Mouse (Mus musculus) urinary bladder, postnatal 25 days (tissue): ENCODE results near the gene Olfr625-ps1.
"Not testable (repeated sequence)": the region's sequence is repeated elsewhere in the genome, so short reads cannot be mapped to it uniquely, and the experiment has no call there.

Experiments
- DNase-seq: peaks from one replicate; pipeline ENCODE4 v3.0.0; 2022; ENCODE audit warnings: low spot score

Olfr625-ps1 gene

GRCm38 (mm10) chr7:103682420-103682819 is at the start of gene Olfr625-ps1:
TSS of gene Olfr625-ps1 (plus strand) at chr7:103682720.
- no peak for DNase-seq

- DNase-seq = no peak
Observed at GRCm38 (mm10) chr7:103636795-103637194, 45.7 kb upstream of the Olfr625-ps1 start.

- DNase-seq = no peak
Observed at GRCm38 (mm10) chr7:103642602-103643001, 39.9 kb upstream of the Olfr625-ps1 start, which contains the start of gene Olfr622. TSS of gene Olfr622 (minus strand) at chr7:103642702.

- DNase-seq = no peak
Observed at GRCm38 (mm10) chr7:103644070-103644469, 38.5 kb upstream of the Olfr625-ps1 start.

GRCm38 (mm10) chr7:103663598-103663997 is 18.9 kb upstream of the Olfr625-ps1 start, which contains the start of gene Olfr623:
TSS of gene Olfr623 (minus strand) at chr7:103663698.
- DNase-seq = no peak

- DNase-seq = no peak
Observed at GRCm38 (mm10) chr7:103671091-103671490, 11.4 kb upstream of the Olfr625-ps1 start, which contains the start of gene Olfr624. TSS of gene Olfr624 (minus strand) at chr7:103671191.

GRCm38 (mm10) chr7:103699469-103699868 is 16.9 kb downstream of the Olfr625-ps1 start:
- no peak for DNase-seq

GRCm38 (mm10) chr7:103712024-103712423 is 29.5 kb downstream of the Olfr625-ps1 start:
- DNase-seq = peak; percentile 2

- no peak for DNase-seq
Observed at GRCm38 (mm10) chr7:103714371-103714770, 31.9 kb downstream of the Olfr625-ps1 start, which contains the start of gene Olfr243. TSS of gene Olfr243 (plus strand) at chr7:103714671.

- DNase-seq = not testable (repeated sequence)
Observed at GRCm38 (mm10) chr7:103716398-103716797, 33.9 kb downstream of the Olfr625-ps1 start.

- DNase-seq = no peak
Observed at GRCm38 (mm10) chr7:103730074-103730473, 47.6 kb downstream of the Olfr625-ps1 start, which contains the start of gene Olfr628. TSS of gene Olfr628 (plus strand) at chr7:103730374.
